Mouse (Mus musculus) cortical plate, adult 2 months (tissue): ENCODE measurements around the gene Zfp619.

Experiments used
- CTCF ChIP-seq: fragments of 200-500 bp; IDR thresholded peaks from 2 replicates; pipeline ENCODE4 v1.5.1; 2011; ENCODE audit warnings: mild to moderate bottlenecking, control low read depth, low read length; ENCODE audit not compliant: insufficient read depth; ENCODE audit errors: extremely low read depth
- POLR2A ChIP-seq: fragments of 200-500 bp; IDR thresholded peaks from 2 replicates; pipeline ENCODE4 v1.6.1; 2011; ENCODE audit warnings: mild to moderate bottlenecking, low read length, control low read depth; ENCODE audit not compliant: insufficient read depth; ENCODE audit errors: extremely low read depth

DNA sequence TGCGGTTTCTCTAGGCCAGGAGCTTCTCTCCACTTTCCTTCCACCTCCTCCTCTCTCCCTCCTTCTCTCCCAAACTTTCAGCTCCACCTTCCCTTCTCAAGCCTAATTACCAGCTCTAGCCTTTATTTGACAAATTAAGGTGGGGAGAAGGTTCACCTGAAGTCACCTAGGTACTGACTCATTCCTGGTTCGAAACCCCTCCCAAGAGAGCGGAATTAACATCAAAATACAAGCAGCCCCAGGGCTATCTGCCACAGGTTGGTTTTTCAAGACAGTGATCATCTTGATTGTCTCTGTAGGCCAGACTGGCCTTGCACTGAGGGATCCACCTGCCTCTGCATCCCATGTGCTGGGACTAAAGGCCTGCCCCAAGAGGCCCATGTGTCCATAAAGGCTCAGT, 22.9 kb upstream of the Zfp619 start:
- TF ChIP-seq CTCF (no peak), POLR2A (no peak)
